8 mouse cellular contexts compared by ENCODE assay signal in the genomic region with DNA sequence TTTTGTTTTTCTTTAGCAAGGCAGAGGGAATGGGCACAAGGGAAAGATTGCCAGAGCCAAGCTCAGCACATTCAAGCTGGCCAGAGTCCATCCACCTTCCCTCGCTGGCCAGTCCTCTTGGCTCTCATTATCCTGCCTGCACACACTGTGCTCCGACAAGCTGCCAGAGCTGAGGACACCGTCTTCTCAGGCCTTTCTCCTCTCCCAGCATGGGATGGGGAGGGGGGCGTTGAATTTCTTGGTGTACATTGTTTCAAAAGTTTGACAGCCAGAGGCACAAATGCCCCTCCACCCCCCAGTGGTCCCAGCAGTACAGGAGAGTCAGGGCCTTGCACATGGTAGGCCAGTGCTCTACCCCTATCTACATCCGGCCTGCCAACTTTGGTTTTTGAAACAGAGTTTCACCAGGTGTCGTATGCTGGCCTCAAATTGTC. TPM values are rescaled to one million over a fixed set of nuclear protein-coding genes. Genes with fewer than 3 reads are reported as not detected.
DNase-seq lines count a peak whose midpoint lies in the region; ATAC-seq and TF ChIP-seq lines count a peak whose summit lies in the region.

No protein-coding gene starts in this region.

- peak overlapping the region; percentile 83 for H3K4me2 ChIP-seq in forebrain, embryonic 16.5 days (ENCODE audit: low read length)
- peak overlapping the region; percentile 90 for H3K4me2 ChIP-seq in intestine, embryonic 15.5 days (replicated peaks)
- H3K4me2 ChIP-seq in limb, embryonic 15.5 days, result peak overlapping the region; percentile 84
- peak overlapping the region; percentile 78 for H3K4me2 ChIP-seq in myocyte (ENCODE audit: low read depth)

- no peak overlapping the region for H3K27ac ChIP-seq in forebrain, embryonic 16.5 days (ENCODE audit: low read length)
- no peak overlapping the region for H3K27ac ChIP-seq in intestine, embryonic 15.5 days
- H3K27ac ChIP-seq in limb, embryonic 15.5 days, result no peak overlapping the region

- WGBS in forebrain, embryonic 16.5 days, result 21% methylated on average over 6 of the region's 6 CpGs
- WGBS in intestine, embryonic 15.5 days, result 51% methylated on average over 6 of the region's 6 CpGs
- WGBS in limb, embryonic 15.5 days, result 51% methylated on average over 6 of the region's 6 CpGs

- no peak overlapping the region for H3K4me3 ChIP-seq in forebrain, embryonic 16.5 days (replicated peaks; ENCODE audit: low read length)
- H3K4me3 ChIP-seq in intestine, embryonic 15.5 days (replicated peaks), result no peak overlapping the region
- peak overlapping the region; percentile 75; the same call in 1 of the 2 replicates for H3K4me3 ChIP-seq in limb, embryonic 15.5 days
- peak overlapping the region; percentile 44 for H3K4me3 ChIP-seq in myocyte

- H3K36me3 ChIP-seq in forebrain, embryonic 16.5 days (ENCODE audit: control insufficient read depth, insufficient read depth), result no peaks in the 10 kb centered on the region
- no peaks in the 10 kb centered on the region for H3K36me3 ChIP-seq in intestine, embryonic 15.5 days
- H3K36me3 ChIP-seq in limb, embryonic 15.5 days, result peaks cover 7% of the 10 kb centered on the region
- H3K36me3 ChIP-seq in myocyte (ENCODE audit: control insufficient read depth, insufficient read depth), result no peaks in the 10 kb centered on the region

- peak; percentile 49 to 69 for DNase-seq in adrenal gland, adult (ENCODE audit: inconsistent age in 2 of 2, low spot score in 1 of 2)
- DNase-seq in adrenal gland, adult 18-20 months (ENCODE audit: low spot score in 2 of 2), result no peak
- DNase-seq in adrenal gland, postnatal 14 days, result peak; percentile 61

- H3K4me1 ChIP-seq in forebrain, embryonic 16.5 days (replicated peaks; ENCODE audit: control insufficient read depth, insufficient read depth, low read length), result peaks cover 15% of the 10 kb centered on the region
- peaks cover 13% of the 10 kb centered on the region; the same call in 1 of the 2 replicates for H3K4me1 ChIP-seq in intestine, embryonic 15.5 days (replicated peaks)
- peaks cover 23% of the 10 kb centered on the region for H3K4me1 ChIP-seq in limb, embryonic 15.5 days

- H3K9ac ChIP-seq in forebrain, embryonic 16.5 days (replicated peaks; ENCODE audit: low read depth, low read length), result peak overlapping the region; percentile 24; the same call in 1 of the 2 replicates
- H3K9ac ChIP-seq in intestine, embryonic 15.5 days, result no peak overlapping the region
- H3K9ac ChIP-seq in limb, embryonic 15.5 days, result no peak overlapping the region

- H3K79me2 ChIP-seq in myocyte (ENCODE audit: control insufficient read depth, insufficient read depth), result no peaks in the 10 kb centered on the region

- H3K9me3 ChIP-seq in forebrain, embryonic 16.5 days (ENCODE audit: control insufficient read depth, low read length), result no peaks in the 10 kb centered on the region
- H3K9me3 ChIP-seq in intestine, embryonic 15.5 days, result no peaks in the 10 kb centered on the region
- H3K9me3 ChIP-seq in limb, embryonic 15.5 days, result no peaks in the 10 kb centered on the region

- H3K27me3 ChIP-seq in forebrain, embryonic 16.5 days (replicated peaks; ENCODE audit: control insufficient read depth, insufficient read depth, low read length), result no peaks in the 10 kb centered on the region
- H3K27me3 ChIP-seq in intestine, embryonic 15.5 days (replicated peaks), result no peaks in the 10 kb centered on the region
- H3K27me3 ChIP-seq in limb, embryonic 15.5 days, result no peaks in the 10 kb centered on the region
- peaks cover 14% of the 10 kb centered on the region for H3K27me3 ChIP-seq in myocyte (ENCODE audit: control insufficient read depth, insufficient read depth, insufficient read length)

- H3ac ChIP-seq in myocyte (ENCODE audit: control insufficient read depth, insufficient read length), result peak overlapping the region; percentile 26

- peak; percentile 53 for ATAC-seq in forebrain, embryonic 16.5 days
- peak; percentile 32 for ATAC-seq in intestine, embryonic 15.5 days
- ATAC-seq in limb, embryonic 15.5 days (ENCODE audit: insufficient number of reproducible peaks, low FRiP score, low TSS enrichment, low read depth), result peak; percentile 22; the same call in 1 of the 2 replicates
- no peak for ATAC-seq in monocyte, adult 5-6 weeks (replicated peaks; ENCODE audit: insufficient number of reproducible peaks, low FRiP score, low TSS enrichment, poor library complexity, severe bottlenecking)

- no peak for TF ChIP-seq POLR2A in myocyte (IDR thresholded peaks at IDR 0.05; ENCODE audit: insufficient read length, low read depth)

TF ChIP-seq in myocyte, 11 proteins besides CTCF, POLR2A, EP300 and RAD21:
- TF ChIP-seq MYOD1 (IDR thresholded peaks at IDR 0.05; ENCODE audit: control insufficient read depth in 1 of 3, insufficient read length in 2 of 3, low read depth in 2 of 3) (no peak), MAX (IDR thresholded peaks at IDR 0.05; ENCODE audit: low read depth) (no peak), TCF12 (IDR thresholded peaks at IDR 0.05; ENCODE audit: insufficient read depth, poor library complexity, severe bottlenecking) (no peak)

RNA-seq across cellular contexts. Expression of a gene that starts 0.4 kb away (rescaled TPM):
- 100 to 1,000 TPM; 106 to 107 TPM for total RNA-seq in adrenal gland, adult 18-20 months (2021)
- total RNA-seq in adrenal gland, postnatal 14 days (2021), result 78.3 and 81.3 TPM in 2 replicates
- 59.8 and 69.7 TPM in 2 replicates for polyA plus RNA-seq in forebrain, embryonic 16.5 days (2015; fragmentation: Nextera tagmentation; extraction: Ambion mirVana)
- polyA plus RNA-seq in intestine, embryonic 15.5 days (2015; fragmentation: Nextera tagmentation; extraction: Ambion mirVana), result 66.3 and 69.1 TPM in 2 replicates
- polyA plus RNA-seq in limb, embryonic 15.5 days (2015; fragmentation: Nextera tagmentation; extraction: Ambion mirVana), result 82.0 and 90.8 TPM in 2 replicates
- 86.4 TPM for polyA plus RNA-seq in myocyte (2012; fragmentation: generic; extraction: Trizol)
- total RNA-seq in monocyte, adult 5-6 weeks (2017), result 8.7 to 20.4 TPM (median 12.8 TPM) in 3 replicates

RNA-seq across cellular contexts. Expression of a gene that starts 32.6 kb away (rescaled TPM):
- 100 to 1,000 TPM; 130 to 134 TPM for total RNA-seq in adrenal gland, adult 18-20 months (2021)
- 129 and 132 TPM in 2 replicates for total RNA-seq in adrenal gland, postnatal 14 days (2021)
- polyA plus RNA-seq in forebrain, embryonic 16.5 days (2015; fragmentation: Nextera tagmentation; extraction: Ambion mirVana), result 271 and 273 TPM in 2 replicates
- polyA plus RNA-seq in intestine, embryonic 15.5 days (2015; fragmentation: Nextera tagmentation; extraction: Ambion mirVana), result 335 and 348 TPM in 2 replicates
- polyA plus RNA-seq in limb, embryonic 15.5 days (2015; fragmentation: Nextera tagmentation; extraction: Ambion mirVana), result 314 and 316 TPM in 2 replicates
- 247 TPM for polyA plus RNA-seq in myocyte (2012; fragmentation: generic; extraction: Trizol)
- 130 to 164 TPM (median 159 TPM) in 3 replicates for total RNA-seq in monocyte, adult 5-6 weeks (2017)

RNA-seq across cellular contexts. Expression of a gene that starts 38.9 kb away (rescaled TPM):
- total RNA-seq in adrenal gland, adult 18-20 months (2021), result 1 to 10 TPM; 1.2 to 1.3 TPM
- total RNA-seq in adrenal gland, postnatal 14 days (2021), result 0.44 and 0.45 TPM in 2 replicates
- 11.5 and 14.1 TPM in 2 replicates for polyA plus RNA-seq in forebrain, embryonic 16.5 days (2015; fragmentation: Nextera tagmentation; extraction: Ambion mirVana)
- 2.5 and 2.6 TPM in 2 replicates for polyA plus RNA-seq in intestine, embryonic 15.5 days (2015; fragmentation: Nextera tagmentation; extraction: Ambion mirVana)
- polyA plus RNA-seq in limb, embryonic 15.5 days (2015; fragmentation: Nextera tagmentation; extraction: Ambion mirVana), result 1.9 and 2.2 TPM in 2 replicates
- 0.07 TPM for polyA plus RNA-seq in myocyte (2012; fragmentation: generic; extraction: Trizol)
- total RNA-seq in monocyte, adult 5-6 weeks (2017), result 0.96 to 2.3 TPM (median 1.8 TPM) in 3 replicates

RNA-seq across cellular contexts. Expression of a gene that starts 39.0 kb away (rescaled TPM):
- total RNA-seq in adrenal gland, adult 18-20 months (2021), result 10 to 100 TPM; 17.7 to 30.8 TPM
- 18.1 and 18.7 TPM in 2 replicates for total RNA-seq in adrenal gland, postnatal 14 days (2021)
- 52.3 and 54.6 TPM in 2 replicates for polyA plus RNA-seq in forebrain, embryonic 16.5 days (2015; fragmentation: Nextera tagmentation; extraction: Ambion mirVana)
- polyA plus RNA-seq in intestine, embryonic 15.5 days (2015; fragmentation: Nextera tagmentation; extraction: Ambion mirVana), result 13.9 and 15.3 TPM in 2 replicates
- 17.4 and 18.3 TPM in 2 replicates for polyA plus RNA-seq in limb, embryonic 15.5 days (2015; fragmentation: Nextera tagmentation; extraction: Ambion mirVana)
- polyA plus RNA-seq in myocyte (2012; fragmentation: generic; extraction: Trizol), result 8.5 TPM
- 0.21 to 0.86 TPM (median 0.49 TPM) in 3 replicates for total RNA-seq in monocyte, adult 5-6 weeks (2017)

RNA-seq across cellular contexts. Expression of a gene that starts 40.3 kb away (rescaled TPM):
- under 1 TPM in 1 of 2 experiments, not detected in 1; 0.19 TPM for total RNA-seq in adrenal gland, adult 18-20 months (2021)
- 0.30 and 0.38 TPM in 2 replicates for total RNA-seq in adrenal gland, postnatal 14 days (2021)
- 0.13 and 0.40 TPM in 2 replicates for polyA plus RNA-seq in forebrain, embryonic 16.5 days (2015; fragmentation: Nextera tagmentation; extraction: Ambion mirVana)
- polyA plus RNA-seq in intestine, embryonic 15.5 days (2015; fragmentation: Nextera tagmentation; extraction: Ambion mirVana), result 5.1 and 5.6 TPM in 2 replicates
- 5.0 and 5.3 TPM in 2 replicates for polyA plus RNA-seq in limb, embryonic 15.5 days (2015; fragmentation: Nextera tagmentation; extraction: Ambion mirVana)
- polyA plus RNA-seq in myocyte (2012; fragmentation: generic; extraction: Trizol), result 1.1 TPM
- 0.19 TPM in 1 of 3 replicates, not detected in the others for total RNA-seq in monocyte, adult 5-6 weeks (2017)

Comparison
In these comparisons a context has a peak if more than half of its experiments do, and no peak if none do; other contexts are left out.
1. DNase-seq: peak in adrenal gland, adult (2 of 2) and adrenal gland, postnatal 14 days (single experiment); none in adrenal gland, adult 18-20 months (0 of 2).
2. H3K4me3 ChIP-seq: peak in limb, embryonic 15.5 days (single experiment) and myocyte (single experiment); none in forebrain, embryonic 16.5 days (single experiment) and intestine, embryonic 15.5 days (single experiment).
3. Peak in every context shown above with its lines, with median percentiles within 50 percentile points of each other: H3K4me2 ChIP-seq.